Mouse (Mus musculus) induced T-regulatory cell, adult 2 months (primary cell): ENCODE results near the gene Oprd1.

ENCODE experiments used
- DNase-seq: peaks from one replicate; pipeline ENCODE4 v3.0.0-alpha.2; 2012; ENCODE audit warnings: low read depth

Gene Oprd1

DNA sequence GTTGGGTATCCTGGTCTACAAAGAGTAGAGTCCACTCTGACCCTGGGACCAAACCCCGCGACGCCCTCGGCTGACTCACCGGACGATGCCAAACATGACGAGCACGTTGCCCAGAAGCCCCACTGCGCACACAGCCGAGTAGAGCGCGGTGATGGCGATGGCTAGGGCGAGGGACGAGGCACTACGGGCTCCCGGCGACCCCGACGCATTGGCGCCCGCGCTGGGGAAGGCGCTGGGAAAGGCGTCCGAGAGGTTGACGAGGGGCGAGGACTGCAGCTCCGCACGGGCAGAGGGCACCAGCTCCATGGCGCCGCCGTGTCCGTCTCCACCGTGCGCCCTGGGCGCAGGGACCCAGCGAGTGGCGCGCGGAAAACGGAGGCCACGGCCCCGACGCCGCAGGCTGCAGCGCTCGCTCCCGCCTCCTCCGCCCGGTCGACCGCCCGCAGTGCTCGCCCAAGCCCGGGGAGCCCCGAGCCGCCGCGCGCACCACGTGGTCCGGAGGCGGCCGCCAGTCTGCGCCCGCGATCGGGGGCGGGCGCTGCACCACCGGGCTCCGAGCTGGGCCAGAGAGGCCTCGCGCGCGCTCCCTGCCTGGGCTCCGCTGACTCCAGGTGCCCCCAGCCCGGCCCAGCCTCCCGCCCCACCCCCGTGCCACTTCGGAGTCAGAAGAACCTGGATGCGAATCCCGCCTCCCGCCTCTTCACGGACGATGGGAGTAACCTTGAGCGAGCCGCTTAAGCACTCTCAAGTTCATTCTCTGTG lies at the start of gene Oprd1:
TSS of gene Oprd1 (minus strand) at position 407 of the 762 bp plus-strand sequence.
- DNase-seq, result no peak

DNA sequence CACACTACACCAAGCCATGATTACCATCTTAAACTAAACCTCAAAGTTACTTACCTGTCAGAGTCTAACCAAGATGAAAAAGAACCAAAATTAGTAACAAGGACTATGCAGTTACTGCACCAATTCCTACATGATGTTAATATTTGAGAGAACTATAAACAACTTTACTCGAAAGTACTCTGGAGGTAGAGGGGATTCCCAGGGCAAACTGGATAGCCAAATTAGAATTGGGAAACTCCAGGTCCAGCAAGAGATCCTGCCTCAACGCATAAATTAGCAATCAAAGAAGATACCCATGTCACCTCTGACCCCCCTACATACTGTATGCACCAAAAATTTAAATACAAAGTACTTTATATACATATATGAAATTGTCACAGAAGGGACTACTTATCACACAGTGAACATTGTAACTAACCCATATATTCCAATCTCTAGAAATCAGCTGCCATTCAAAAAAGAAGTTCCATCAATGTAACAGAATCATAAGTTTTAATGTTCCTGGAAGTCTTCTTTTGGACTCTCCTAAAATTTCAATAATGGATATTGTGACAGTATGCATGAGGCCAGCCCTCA lies 43.6 kb upstream of the Oprd1 start:
- DNase-seq, result no peak

DNA sequence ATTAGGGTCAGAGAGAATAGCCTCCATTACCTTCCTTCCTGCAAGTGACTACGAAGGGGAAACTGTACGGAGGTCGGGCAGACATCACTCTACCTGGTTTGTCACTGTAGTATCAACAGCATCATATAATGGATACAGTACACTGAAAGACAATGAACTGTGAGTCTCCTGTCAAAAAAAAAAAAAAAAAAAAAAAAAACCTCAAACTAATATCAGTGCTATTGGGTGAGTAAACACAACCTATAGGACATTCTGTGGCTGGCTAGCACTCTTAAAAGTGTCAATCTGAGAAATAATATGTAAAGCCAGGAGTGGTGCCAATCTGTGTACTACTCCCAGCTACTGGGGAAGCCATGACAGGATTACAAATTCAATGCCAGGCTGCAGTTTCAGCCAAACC lies 38.9 kb upstream of the Oprd1 start:
- DNase-seq, result no peak

DNA sequence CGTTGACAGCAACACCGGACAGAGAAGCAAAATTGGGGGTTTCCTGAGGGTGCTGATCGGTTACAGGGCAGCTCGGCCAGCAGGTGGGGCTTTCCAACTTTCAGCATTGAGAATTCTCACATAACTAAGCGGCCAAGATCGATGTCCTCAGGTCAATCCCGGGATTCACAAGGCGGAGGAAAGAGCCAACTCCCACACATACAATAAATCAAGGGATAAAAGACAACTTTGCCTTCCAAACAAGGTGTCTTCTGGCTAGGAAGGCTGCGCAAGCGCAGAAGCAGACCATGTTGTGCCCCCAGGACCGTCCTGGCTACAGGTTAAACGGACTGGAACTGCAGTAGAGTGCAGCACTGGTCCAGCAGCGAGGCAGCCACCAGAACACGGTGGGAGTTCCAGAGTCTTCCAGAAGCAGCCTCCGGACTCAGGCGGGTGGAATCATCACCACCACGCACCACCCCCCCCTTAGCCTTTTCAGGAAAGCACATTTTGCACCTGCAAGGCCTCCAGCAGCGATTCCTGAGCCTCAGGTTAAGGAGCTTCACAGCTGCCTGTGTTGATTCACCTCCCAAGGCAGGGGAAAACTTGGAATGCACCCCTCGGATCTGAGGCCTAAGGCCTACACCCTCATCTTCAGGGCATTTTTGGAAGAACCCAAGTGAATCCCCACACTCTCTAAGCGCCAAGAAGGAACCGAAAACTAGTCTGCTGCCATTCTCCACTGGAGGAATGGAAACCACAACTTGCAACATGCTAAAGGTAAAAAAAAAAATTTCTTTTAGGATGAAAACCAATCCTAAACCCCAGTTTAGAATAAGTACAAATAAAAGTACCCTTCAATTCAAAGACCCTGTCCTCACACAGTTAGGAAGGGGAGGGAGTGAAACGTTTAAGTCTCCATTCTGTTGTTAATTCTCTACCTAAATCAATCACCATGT lies 37.7 kb upstream of the Oprd1 start:
- DNase-seq, result no peak

DNA sequence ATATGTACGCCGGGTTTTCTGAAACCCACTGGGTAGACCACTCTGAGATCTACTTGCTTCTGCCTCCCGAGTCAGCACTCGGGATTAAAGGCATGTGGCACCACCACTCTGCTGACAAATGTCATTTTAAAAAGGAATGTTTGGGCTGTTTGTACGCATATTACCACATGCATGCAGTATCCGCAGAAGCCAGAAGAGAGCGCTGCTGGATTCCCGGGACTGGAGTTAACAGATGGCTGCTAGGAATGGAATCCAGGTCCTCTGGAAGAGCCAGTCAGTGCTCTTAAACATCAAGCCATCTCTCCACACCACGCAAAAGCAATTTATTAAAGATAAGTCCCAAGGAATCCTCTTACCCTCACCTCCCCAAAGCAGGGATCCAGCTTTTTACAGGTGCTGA lies 36.4 kb upstream of the Oprd1 start:
- no peak for DNase-seq

DNA sequence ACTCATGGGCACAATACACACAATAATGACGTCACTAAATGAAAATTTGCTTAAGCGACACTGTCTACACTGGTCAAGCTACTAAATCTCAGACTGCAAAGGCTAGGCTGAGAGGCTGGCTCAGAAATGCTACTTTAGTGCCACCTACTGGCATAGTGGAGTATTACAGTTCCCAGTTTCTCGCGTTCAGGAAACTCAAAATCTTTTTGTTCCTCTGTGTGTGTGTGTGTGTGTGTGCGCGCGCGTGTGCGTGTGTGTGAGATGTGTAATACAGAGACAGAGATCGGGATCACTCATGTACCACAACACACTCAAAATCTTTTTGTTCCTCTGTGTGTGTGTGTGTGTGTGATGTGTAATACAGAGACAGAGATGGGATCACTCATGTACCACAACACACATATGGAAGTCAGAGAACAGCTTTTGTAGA lies 34.4 kb upstream of the Oprd1 start:
- DNase-seq, result peak; percentile 88

DNA sequence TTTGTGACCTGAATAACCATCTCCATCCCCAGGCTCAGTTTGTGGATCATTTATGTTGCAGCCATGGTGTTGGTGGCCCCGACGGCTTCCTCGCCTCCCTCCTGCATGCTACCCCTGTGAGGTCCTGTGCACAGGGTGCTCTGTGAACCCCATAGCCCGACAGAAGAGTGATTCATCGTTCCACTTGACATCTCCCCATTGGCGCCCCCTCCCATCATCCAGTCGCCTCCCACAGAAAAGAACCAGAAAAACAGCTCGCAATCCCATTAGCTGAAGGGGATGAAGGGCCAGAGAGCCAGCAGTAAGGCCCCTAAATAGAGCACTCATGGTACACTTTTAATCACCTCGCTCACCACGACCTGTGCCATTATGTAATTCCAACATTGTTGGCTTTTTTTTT lies 32.2 kb upstream of the Oprd1 start:
- no peak for DNase-seq

DNA sequence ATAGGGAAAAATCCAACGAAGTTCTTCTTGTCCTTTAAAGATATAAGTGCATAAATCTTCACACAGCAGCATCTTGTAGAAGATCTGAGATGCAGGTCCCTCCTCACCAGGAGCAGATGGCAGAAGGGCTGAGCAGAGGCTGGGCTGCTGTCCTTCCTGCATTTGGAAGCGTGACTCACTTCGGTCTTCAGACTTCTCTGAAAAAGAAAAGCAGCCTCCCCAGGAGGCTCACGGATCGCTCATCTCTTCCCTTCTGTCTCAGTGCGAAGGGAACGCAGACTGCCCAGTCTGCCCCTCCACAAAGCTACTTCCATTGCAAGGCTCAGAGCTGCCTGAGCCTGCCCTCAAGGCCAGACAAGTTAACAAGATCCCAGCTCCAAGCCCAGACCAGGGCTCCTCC lies 26.6 kb upstream of the Oprd1 start:
- no peak for DNase-seq

DNA sequence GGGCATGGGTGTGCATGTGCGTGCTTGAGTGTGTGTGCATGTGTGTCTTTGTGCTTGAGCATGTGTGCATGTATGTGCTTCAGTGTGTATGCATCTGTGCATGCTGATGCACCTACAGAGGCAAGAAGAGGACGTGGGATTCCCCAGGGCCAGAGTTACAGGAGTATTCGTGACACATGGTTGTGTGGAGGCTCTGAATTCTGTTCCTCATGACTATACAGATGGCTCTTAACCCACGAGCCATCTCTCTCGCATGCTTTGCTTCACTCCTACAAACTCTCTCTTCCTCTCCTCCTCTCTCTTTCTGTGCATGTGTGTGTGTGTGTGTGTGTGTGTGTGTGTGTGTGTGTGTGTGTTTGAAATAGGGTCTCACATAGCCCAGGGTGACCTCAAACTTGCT lies 25.5 kb upstream of the Oprd1 start:
- no peak for DNase-seq

DNA sequence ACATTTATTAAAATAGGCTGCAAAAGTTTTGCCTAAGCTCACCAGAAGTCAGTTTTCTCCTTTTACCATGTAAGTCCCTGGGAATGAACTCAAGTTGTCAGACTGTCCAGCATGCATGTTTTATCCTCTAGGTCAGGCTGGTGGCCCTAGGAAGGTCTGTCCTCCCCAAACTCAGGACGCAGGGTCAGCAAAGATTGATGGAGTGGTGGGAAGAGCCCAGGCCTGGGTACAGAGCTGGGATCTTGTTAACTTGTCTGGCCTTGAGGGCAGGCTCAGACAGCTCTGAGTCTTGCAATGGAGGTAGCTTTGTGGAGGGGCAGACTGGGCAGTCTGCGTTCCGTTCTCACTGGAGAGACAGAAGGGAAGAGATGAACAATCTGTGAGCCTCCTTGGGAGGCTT lies 25.0 kb upstream of the Oprd1 start:
- DNase-seq, result no peak

DNA sequence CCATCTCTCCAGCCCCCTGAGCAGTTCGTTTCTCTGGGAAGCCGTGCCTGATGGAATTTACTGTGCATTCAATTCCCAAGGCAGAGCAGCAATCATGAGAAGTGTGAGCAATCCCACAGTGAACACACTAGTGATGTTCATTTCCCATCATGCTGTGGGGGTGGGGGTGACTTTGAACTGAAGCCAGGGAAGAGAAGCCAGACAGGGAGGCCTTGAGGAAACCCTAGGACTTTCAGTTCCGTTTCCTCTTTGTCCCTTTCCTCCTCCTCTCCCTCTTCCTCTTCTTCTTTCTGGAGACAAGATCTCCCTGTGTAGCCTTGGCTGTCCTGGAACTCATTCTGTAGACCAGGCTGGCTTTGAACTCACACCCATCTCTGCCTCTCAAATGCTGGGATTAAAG lies 23.1 kb upstream of the Oprd1 start:
- no peak for DNase-seq

DNA sequence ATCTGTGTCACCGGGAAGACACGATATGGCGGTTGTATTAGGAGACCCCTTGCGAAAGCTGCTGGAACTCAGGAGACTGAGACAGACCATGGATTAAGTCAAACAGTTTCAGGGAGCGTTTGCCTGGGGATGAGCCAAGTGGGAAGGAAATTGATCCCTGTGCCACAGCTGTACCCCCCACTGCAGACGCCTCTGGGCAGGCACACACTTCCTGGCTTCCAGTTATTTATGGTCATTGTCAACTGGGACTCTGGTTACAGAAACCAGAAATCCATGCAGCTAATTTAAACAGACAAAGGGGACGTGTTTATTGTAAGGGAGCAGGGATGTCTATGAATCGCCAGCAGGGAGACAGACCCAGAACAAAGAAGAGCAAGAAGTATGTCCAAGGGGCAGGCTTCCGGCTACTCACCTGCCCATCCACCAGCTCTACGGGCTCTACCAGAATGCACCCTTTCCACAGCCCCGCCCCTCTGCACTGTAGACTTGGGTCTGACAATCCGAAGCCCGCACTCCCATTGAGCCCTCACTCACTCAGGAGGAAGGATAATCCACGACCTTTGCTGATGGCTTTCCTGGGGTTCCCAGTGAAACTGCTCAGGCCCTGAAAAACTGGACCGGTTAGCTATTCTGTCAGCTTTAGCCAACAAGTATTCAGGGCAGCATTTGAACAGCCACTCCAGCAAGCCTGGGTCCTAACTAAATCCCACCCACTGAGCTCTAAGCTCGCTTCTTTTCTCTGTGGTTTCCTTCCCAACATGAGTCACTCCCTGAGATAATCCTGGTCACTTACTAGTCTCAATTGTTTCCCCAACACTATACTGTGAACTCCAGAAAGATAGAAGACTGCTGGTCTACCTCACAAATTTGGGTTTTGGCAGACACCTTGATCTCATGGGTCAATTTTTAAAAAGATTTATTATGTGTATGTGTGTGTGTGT lies 22.3 kb upstream of the Oprd1 start:
- DNase-seq, result no peak

DNA sequence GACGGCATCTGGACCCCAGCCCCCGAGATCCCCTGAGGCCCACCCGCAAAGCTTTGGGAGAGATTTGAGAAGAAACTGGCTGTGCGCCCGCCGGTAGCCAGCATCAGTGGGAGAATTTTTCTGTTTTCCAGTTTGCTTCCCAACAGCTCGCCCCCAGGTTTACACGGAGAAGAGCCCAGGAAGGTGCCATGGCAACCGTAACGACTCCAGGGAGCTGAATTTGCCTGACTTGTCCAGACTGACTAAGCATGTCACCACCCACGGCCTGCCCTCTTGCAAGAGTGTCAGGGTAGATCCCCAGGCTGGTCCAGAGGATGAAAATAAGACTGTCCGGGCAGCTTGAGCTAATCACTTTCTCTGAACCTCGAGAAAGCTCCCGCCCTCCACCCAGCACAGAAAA lies 21.4 kb upstream of the Oprd1 start:
- DNase-seq, result no peak

DNA sequence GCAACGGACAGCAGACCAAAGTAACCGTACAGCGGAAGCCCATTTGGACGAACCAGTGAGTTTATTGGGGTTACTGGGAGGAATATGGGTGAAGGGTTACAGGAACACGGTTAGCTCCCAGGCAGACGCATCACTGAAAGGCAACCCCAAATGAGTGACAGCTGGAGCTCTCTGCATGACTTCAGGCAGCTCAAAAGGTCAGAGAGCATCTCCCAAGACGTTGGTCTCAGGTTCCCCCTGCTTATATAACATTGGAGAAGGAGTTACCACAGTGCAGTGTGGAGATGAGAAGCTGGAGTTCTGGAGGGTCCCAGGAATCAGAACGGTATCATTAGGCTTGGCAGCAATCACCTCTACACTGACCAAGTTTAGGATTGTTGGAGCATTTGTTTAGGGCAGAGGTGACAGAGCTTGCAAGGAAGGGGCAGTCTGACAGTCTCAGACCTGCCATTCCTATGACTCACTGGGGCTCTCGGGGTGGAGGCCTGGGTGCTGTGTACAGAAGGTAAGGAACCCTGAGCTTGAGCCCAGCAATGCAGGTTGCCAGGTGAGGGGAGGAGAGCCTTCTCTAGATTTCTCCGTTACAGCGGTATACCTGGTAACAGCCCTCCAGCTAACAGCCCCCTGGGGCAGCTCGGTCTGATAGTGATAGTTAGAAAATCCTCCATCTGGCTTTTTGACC lies 12.8 kb upstream of the Oprd1 start:
- no peak for DNase-seq

DNA sequence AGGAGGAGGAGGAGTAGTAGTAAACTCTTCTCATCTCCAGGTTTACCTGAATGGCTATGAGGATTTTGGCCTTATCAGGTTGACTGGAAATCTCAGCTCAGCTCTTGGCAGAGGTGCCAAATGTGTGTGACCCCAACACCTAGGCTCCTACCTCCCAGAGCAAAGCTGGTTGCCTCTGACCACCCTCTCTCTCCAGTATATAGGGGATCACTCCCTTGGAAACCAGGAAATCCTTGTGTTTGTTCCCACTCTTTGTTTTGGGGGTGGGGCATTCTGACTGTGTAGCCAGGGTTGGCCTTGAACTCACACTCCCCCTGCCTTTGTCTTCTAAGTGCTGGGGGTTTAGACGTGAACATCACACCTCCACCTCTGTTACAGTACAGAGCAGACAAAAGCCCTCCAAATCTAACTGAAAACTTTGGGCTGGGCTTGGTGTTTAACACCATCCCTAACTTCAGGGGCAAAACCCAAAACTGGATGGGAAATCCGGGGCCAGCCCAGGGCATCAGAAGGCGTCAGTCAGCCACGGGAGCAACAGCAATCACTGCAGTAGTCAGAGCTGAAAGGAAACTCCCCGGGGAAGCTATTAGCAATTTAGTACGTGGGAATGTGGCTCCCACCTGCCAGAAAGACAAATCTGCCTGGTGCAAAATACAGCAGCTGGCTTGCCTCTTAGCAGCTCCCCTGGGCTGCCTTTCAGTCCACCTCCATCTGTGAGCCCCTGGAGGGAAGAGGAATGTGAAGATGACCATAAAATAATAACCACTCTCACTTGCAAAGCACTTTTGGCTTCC lies 10.8 kb upstream of the Oprd1 start:
- no peak for DNase-seq

DNA sequence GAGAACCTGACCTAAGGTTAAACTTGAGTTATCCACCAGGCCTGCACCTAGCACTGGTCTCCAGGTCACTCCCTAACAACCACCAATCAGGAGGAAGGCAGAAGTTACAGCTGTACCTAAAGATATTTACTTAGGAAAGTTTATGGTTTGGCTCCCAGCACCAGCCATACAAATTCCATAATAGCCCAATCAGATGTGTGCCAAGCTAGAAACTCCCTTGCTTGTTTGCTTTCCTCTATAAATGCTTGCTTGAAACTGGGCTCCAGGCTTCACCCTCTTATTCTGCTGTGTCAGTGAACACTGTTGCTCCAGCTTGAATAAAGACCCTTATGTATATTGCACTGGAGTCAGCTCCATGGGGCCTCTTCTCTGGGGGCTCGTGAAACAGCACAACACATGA lies 7.4 kb upstream of the Oprd1 start:
- DNase-seq, result no peak

DNA sequence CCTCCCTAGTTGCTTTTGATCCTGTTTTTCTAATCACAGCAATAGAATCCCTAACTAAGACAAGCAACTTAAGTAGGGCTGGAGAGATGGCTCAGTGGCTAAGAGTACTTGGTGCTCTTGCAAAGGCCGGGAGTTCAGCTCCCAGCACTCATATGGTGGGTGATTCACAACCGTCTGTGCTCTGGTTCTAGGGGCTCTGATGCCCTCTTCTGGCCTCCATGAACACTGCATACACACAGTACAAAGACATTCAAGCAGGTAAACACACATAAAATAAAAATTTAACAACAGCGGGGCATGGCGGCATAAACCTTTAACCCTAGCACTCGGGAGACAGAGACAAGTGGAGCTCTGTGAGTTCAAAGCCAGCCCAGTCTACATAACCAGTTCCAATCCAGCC lies 1.9 kb upstream of the Oprd1 start:
- DNase-seq, result no peak

DNA sequence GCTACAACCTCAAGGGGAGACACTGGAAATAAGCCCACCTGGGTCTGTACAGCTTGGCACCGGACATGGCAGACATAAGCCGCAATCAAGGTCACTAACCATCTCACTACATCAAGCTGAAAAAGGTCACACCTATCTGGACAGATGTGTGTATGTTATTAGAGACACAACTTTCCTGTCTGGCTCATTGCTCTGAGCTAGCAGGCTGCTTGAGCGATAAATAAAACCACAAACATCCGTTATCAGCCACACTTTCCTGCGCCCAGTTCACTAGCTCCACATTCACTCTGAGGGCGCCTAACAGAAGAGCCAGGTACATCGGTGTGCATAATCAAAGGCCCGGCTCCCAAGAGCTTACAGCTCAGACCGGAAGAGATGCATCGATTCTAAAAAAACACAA lies 806 bp upstream of the Oprd1 start:
- DNase-seq, result peak; percentile 31

DNA sequence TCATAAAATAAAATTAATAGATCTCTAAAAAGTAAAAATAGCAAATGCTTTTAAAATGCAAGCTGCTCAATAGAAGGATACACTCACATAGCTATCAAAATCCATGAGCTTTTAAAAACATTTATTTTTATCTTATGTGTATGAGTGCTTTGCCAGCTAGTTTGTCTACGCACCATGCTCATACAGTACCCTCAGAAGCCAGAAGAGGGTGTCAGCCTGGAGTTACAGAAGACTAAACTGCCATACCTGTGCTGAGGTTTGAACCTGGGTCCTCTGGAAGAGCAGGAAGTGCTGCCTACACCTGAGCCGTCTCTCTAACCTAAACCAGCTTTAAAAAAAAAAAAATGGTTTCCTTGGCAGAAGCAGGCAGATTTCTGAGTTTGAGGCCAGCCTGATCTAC lies 5.6 kb downstream of the Oprd1 start:
- DNase-seq, result no peak

DNA sequence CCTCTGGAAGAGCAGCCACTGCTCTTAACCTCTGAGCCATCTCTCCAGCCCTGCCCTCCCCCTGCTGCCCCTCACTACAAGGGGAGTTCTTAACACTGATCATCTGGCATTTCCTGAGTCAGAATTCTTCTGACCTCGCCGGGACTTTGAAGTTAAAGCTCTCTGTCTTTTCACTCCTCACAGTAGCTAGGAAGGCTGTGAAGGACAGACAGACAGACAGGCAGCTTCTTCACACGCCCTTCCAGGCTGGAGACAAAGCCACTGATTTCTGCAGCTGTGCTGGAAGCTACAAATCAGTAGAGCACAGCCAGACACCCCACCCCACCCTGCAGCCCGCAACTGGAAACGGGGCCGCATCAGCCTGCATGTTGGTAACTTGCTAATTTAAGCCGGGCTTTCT lies 7.3 kb downstream of the Oprd1 start:
- DNase-seq, result no peak
